Mouse (Mus musculus): ENCODE data around the gene Mme. TPM values are rescaled to one million over a fixed set of nuclear protein-coding genes. Genes with fewer than 3 reads are reported as not detected.

Mme gene
- 1.0 and 1.3 TPM in 2 replicates for polyA plus RNA-seq (2014; fragmentation: Nextera tagmentation; extraction: Ambion mirVana)

- DNase-seq (ENCODE audit: low spot score), result no peak
- WGBS, result 80% methylated on average over 7 of the region's 7 CpGs
- Histone ChIP-seq H3K4me2 (no peak within 1 kb of the TSS), H3K9me3 (ENCODE audit: control insufficient read depth, low read length) (no peaks in the 10 kb centered on the region), H3K27me3 (replicated peaks; ENCODE audit: control insufficient read depth, insufficient read depth, low read length) (no peaks in the 10 kb centered on the region), H3K4me3 (ENCODE audit: low read depth, low read length) (no peak within 1 kb of the TSS), H3K36me3 (ENCODE audit: control insufficient read depth, insufficient read depth, low read length) (no peaks in the 10 kb centered on the region), H3K27ac (ENCODE audit: low read depth, low read length) (no peak within 1 kb of the TSS), H3K4me1 (replicated peaks; ENCODE audit: control insufficient read depth, insufficient read depth, low read length) (no peaks in the 10 kb centered on the region), H3K9ac (ENCODE audit: low read depth, low read length) (no peak within 1 kb of the TSS)
- ATAC-seq (replicated peaks; ENCODE audit: low FRiP score), result no peak
Observed at GRCm38 (mm10) chr3:63241099-63241587, at the start of gene Mme. Mme (plus strand) TSS chr3:63241537.

GRCm38 (mm10) chr3:63196565-63196964 is 44.8 kb upstream of the Mme start:
- WGBS, result 80% methylated on average over 3 of the region's 3 CpGs
- H3K4me2 ChIP-seq, result no peak overlapping the region

DNA sequence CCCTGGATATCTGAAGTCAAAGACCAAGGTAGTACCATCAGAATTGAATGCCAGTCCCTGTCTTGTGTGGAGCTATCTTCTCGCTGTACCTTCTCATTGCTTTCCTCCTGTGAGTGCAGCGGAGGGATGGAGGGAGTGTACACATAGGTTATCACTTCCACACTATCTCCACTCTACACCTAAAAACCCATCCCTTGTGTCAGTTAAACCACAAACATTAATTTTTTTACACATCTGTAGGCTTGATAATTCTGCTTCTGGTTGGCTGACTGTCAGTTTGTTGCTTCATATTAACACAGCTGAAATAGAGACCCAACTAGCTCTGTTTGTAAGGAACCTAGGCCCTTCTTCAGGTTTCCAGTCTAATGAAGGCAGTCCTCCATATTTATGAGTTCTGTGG is 43.3 kb upstream of the Mme start:
- 86% methylated on average over 2 of the region's 2 CpGs for WGBS
- H3K4me3 ChIP-seq (ENCODE audit: low read depth, low read length), result no peak overlapping the region
- ATAC-seq (replicated peaks; ENCODE audit: low FRiP score) (no peak), DNase-seq (ENCODE audit: low spot score) (no peak)
- no peak overlapping the region for H3K4me2 ChIP-seq
- H3K4me1 ChIP-seq (replicated peaks; ENCODE audit: control insufficient read depth, insufficient read depth, low read length), result no peaks in the 10 kb centered on the region
- H3K36me3 ChIP-seq (ENCODE audit: control insufficient read depth, insufficient read depth, low read length), result no peaks in the 10 kb centered on the region
- H3K27ac ChIP-seq (ENCODE audit: low read depth, low read length), result no peak overlapping the region
- H3K9me3 ChIP-seq (ENCODE audit: control insufficient read depth, low read length), result no peaks in the 10 kb centered on the region
- H3K9ac ChIP-seq (ENCODE audit: low read depth, low read length), result no peak overlapping the region
- no peaks in the 10 kb centered on the region for H3K27me3 ChIP-seq (replicated peaks; ENCODE audit: control insufficient read depth, insufficient read depth, low read length)

More at GRCm38 (mm10) chr3:63196565-63196964, 44.8 kb upstream of the Mme start:
- Histone ChIP-seq H3K9ac (ENCODE audit: low read depth, low read length) (no peak overlapping the region), H3K4me3 (ENCODE audit: low read depth, low read length) (no peak overlapping the region), H3K4me1 (replicated peaks; ENCODE audit: control insufficient read depth, insufficient read depth, low read length) (no peaks in the 10 kb centered on the region), H3K27ac (ENCODE audit: low read depth, low read length) (no peak overlapping the region), H3K36me3 (ENCODE audit: control insufficient read depth, insufficient read depth, low read length) (no peaks in the 10 kb centered on the region), H3K9me3 (ENCODE audit: control insufficient read depth, low read length) (no peaks in the 10 kb centered on the region), H3K27me3 (replicated peaks; ENCODE audit: control insufficient read depth, insufficient read depth, low read length) (no peaks in the 10 kb centered on the region)
- DNase-seq (ENCODE audit: low spot score), result no peak
- ATAC-seq (replicated peaks; ENCODE audit: low FRiP score), result no peak

- ATAC-seq (replicated peaks; ENCODE audit: low FRiP score) (no peak), DNase-seq (ENCODE audit: low spot score) (no peak)
- WGBS, result 77% methylated on average over 4 of the region's 4 CpGs
- H3K4me3 ChIP-seq (ENCODE audit: low read depth, low read length), result no peak overlapping the region
- H3K9me3 ChIP-seq (ENCODE audit: control insufficient read depth, low read length), result no peaks in the 10 kb centered on the region
- H3K27ac ChIP-seq (ENCODE audit: low read depth, low read length), result no peak overlapping the region
- H3K27me3 ChIP-seq (replicated peaks; ENCODE audit: control insufficient read depth, insufficient read depth, low read length), result no peaks in the 10 kb centered on the region
- no peak overlapping the region for H3K9ac ChIP-seq (ENCODE audit: low read depth, low read length)
- no peaks in the 10 kb centered on the region for H3K4me1 ChIP-seq (replicated peaks; ENCODE audit: control insufficient read depth, insufficient read depth, low read length)
- no peak overlapping the region for H3K4me2 ChIP-seq
- no peaks in the 10 kb centered on the region for H3K36me3 ChIP-seq (ENCODE audit: control insufficient read depth, insufficient read depth, low read length)
Observed at GRCm38 (mm10) chr3:63221867-63222591, 19.3 kb upstream of the Mme start.

GRCm38 (mm10) chr3:63223676-63224075 is 17.7 kb upstream of the Mme start:
- no peak overlapping the region for H3K9ac ChIP-seq (ENCODE audit: low read depth, low read length)
- H3K4me2 ChIP-seq, result no peak overlapping the region
- no peak overlapping the region for H3K27ac ChIP-seq (ENCODE audit: low read depth, low read length)
- DNase-seq (ENCODE audit: low spot score) (no peak), ATAC-seq (replicated peaks; ENCODE audit: low FRiP score) (no peak)
- WGBS, result 86% methylated on average over 1 of the region's 1 CpGs
- no peak overlapping the region for H3K4me3 ChIP-seq (ENCODE audit: low read depth, low read length)
- H3K4me1 ChIP-seq (replicated peaks; ENCODE audit: control insufficient read depth, insufficient read depth, low read length), result no peaks in the 10 kb centered on the region
- no peaks in the 10 kb centered on the region for H3K36me3 ChIP-seq (ENCODE audit: control insufficient read depth, insufficient read depth, low read length)
- H3K9me3 ChIP-seq (ENCODE audit: control insufficient read depth, low read length), result no peaks in the 10 kb centered on the region
- H3K27me3 ChIP-seq (replicated peaks; ENCODE audit: control insufficient read depth, insufficient read depth, low read length), result no peaks in the 10 kb centered on the region

DNA sequence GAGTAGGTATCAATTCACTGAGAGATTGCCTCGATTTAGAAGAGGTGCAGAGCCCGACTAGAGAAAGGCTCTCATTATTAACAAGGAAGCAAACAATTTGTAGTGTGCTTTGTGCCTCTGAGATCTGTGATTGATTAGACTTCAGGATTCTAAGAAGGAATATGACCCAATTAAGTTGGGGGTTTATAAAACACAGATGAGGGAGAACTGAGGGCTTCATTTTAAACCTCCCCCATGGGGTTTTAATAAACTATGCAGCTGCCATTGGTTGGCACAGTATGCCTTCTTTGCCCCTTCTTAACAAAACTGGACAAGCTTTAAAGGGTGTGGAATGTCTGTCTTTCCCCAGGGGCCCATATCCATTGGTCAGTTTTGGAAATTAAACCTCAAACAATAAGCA is 5.4 kb upstream of the Mme start:
- ATAC-seq (replicated peaks; ENCODE audit: low FRiP score) (no peak), DNase-seq (ENCODE audit: low spot score) (no peak)
- Histone ChIP-seq H3K27me3 (replicated peaks; ENCODE audit: control insufficient read depth, insufficient read depth, low read length) (no peaks in the 10 kb centered on the region), H3K4me3 (ENCODE audit: low read depth, low read length) (no peak overlapping the region), H3K9ac (ENCODE audit: low read depth, low read length) (no peak overlapping the region), H3K27ac (ENCODE audit: low read depth, low read length) (no peak overlapping the region), H3K4me1 (replicated peaks; ENCODE audit: control insufficient read depth, insufficient read depth, low read length) (no peaks in the 10 kb centered on the region), H3K9me3 (ENCODE audit: control insufficient read depth, low read length) (no peaks in the 10 kb centered on the region), H3K4me2 (no peak overlapping the region), H3K36me3 (ENCODE audit: control insufficient read depth, insufficient read depth, low read length) (no peaks in the 10 kb centered on the region)
- WGBS, result 73% methylated on average over 2 of the region's 2 CpGs

- Histone ChIP-seq H3K36me3 (ENCODE audit: control insufficient read depth, insufficient read depth, low read length) (no peaks in the 10 kb centered on the region), H3K4me3 (ENCODE audit: low read depth, low read length) (no peak overlapping the region), H3K4me1 (replicated peaks; ENCODE audit: control insufficient read depth, insufficient read depth, low read length) (no peaks in the 10 kb centered on the region), H3K9ac (ENCODE audit: low read depth, low read length) (no peak overlapping the region), H3K4me2 (no peak overlapping the region), H3K27me3 (replicated peaks; ENCODE audit: control insufficient read depth, insufficient read depth, low read length) (no peaks in the 10 kb centered on the region), H3K27ac (ENCODE audit: low read depth, low read length) (no peak overlapping the region), H3K9me3 (ENCODE audit: control insufficient read depth, low read length) (no peaks in the 10 kb centered on the region)
- DNase-seq (ENCODE audit: low spot score) (no peak), ATAC-seq (replicated peaks; ENCODE audit: low FRiP score) (no peak)
Observed at GRCm38 (mm10) chr3:63243721-63244120, 2.4 kb downstream of the Mme start.

GRCm38 (mm10) chr3:63272091-63272490 is 30.8 kb downstream of the Mme start:
- no peak overlapping the region for H3K9ac ChIP-seq (ENCODE audit: low read depth, low read length)
- H3K27ac ChIP-seq (ENCODE audit: low read depth, low read length), result no peak overlapping the region
- no peak for DNase-seq (ENCODE audit: low spot score)
- H3K36me3 ChIP-seq (ENCODE audit: control insufficient read depth, insufficient read depth, low read length), result no peaks in the 10 kb centered on the region
- no peaks in the 10 kb centered on the region for H3K4me1 ChIP-seq (replicated peaks; ENCODE audit: control insufficient read depth, insufficient read depth, low read length)
- no peak for ATAC-seq (replicated peaks; ENCODE audit: low FRiP score)
- 73% methylated on average over 2 of the region's 2 CpGs for WGBS
- no peak overlapping the region for H3K4me3 ChIP-seq (ENCODE audit: low read depth, low read length)
- H3K27me3 ChIP-seq (replicated peaks; ENCODE audit: control insufficient read depth, insufficient read depth, low read length), result no peaks in the 10 kb centered on the region
- H3K4me2 ChIP-seq, result no peak overlapping the region
- H3K9me3 ChIP-seq (ENCODE audit: control insufficient read depth, low read length), result no peaks in the 10 kb centered on the region

GRCm38 (mm10) chr3:63294316-63294715 is 53.0 kb downstream of the Mme start:
- no peak for DNase-seq (ENCODE audit: low spot score)
- Histone ChIP-seq H3K4me2 (no peak overlapping the region), H3K9ac (ENCODE audit: low read depth, low read length) (no peak overlapping the region), H3K4me1 (replicated peaks; ENCODE audit: control insufficient read depth, insufficient read depth, low read length) (no peaks in the 10 kb centered on the region), H3K4me3 (ENCODE audit: low read depth, low read length) (no peak overlapping the region), H3K9me3 (ENCODE audit: control insufficient read depth, low read length) (no peaks in the 10 kb centered on the region), H3K36me3 (ENCODE audit: control insufficient read depth, insufficient read depth, low read length) (no peaks in the 10 kb centered on the region), H3K27ac (ENCODE audit: low read depth, low read length) (no peak overlapping the region), H3K27me3 (replicated peaks; ENCODE audit: control insufficient read depth, insufficient read depth, low read length) (peaks cover 26% of the 10 kb centered on the region)
- 64% methylated on average over 6 of the region's 6 CpGs for WGBS
- ATAC-seq (replicated peaks; ENCODE audit: low FRiP score), result no peak

Measured in liver, embryonic 11.5 days (tissue).